In the genomic region with DNA sequence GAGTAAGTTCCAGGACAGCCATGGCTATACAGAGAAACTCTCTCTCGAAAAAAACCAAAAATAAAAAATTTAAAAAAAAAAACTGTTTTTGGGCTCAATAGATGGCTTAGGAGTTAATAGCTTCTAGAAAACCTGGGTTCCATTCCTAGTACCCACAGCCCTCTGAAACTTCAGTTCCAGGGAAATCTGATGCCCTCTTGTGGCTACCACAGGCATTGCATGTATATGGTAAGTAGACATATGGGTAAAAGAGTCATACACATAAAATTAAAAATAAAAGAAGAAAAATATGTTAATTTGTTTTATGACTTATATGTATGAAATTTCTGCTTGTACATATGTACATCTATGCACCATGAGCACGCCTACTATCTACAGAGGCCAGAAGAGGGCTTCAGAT, we compare ENCODE assay signal across 10 mouse cellular contexts. TPM values are rescaled to one million over a fixed set of nuclear protein-coding genes. Genes with fewer than 3 reads are reported as not detected.
DNase-seq lines count a peak whose midpoint lies in the region; ATAC-seq and TF ChIP-seq lines count a peak whose summit lies in the region.
"Had no signal": no experiment of that assay in that cellular context is flagged by ENCODE, and none has a peak within 500 bp of the region (broad histone marks: within the 10 kb centered on the region; RNA-seq: fewer than 3 reads in every experiment).

No protein-coding gene starts in this region.

- no peaks in the 10 kb centered on the region for H3K79me2 ChIP-seq in MEL (ENCODE audit: control insufficient read depth, insufficient read depth, low read length, poor library complexity)

- H3K4me1 ChIP-seq in kidney, embryonic 16.5 days (ENCODE audit: insufficient read depth, low read length), result no peaks in the 10 kb centered on the region
- H3K4me1 ChIP-seq in MEL (ENCODE audit: control insufficient read depth in 1 of 2, insufficient read depth in 2 of 2, low read length in 2 of 2), result no peaks in the 10 kb centered on the region
- no peaks in the 10 kb centered on the region for H3K4me1 ChIP-seq in liver, postnatal 0 days (ENCODE audit: insufficient read depth)
- 0 out of 2 replicates have a peak, but pooled peaks cover 4% of the 10 kb centered on the region for H3K4me1 ChIP-seq in forebrain, embryonic 10.5 days

- H3K9me3 ChIP-seq in kidney, embryonic 16.5 days (ENCODE audit: low read length), result peaks cover 4% of the 10 kb centered on the region; the same call in 1 of the 2 replicates
- H3K9me3 ChIP-seq in MEL (replicated peaks; ENCODE audit: insufficient read depth, low read length), result no peaks in the 10 kb centered on the region
- H3K9me3 ChIP-seq in liver, postnatal 0 days (ENCODE audit: low read length), result peaks cover 4% of the 10 kb centered on the region; the same call in 1 of the 2 replicates
- peaks cover 4% of the 10 kb centered on the region for H3K9me3 ChIP-seq in forebrain, embryonic 10.5 days
- H3K9me3 ChIP-seq: lung, embryonic 15.5 days had no signal

- H3K27me3 ChIP-seq in kidney, embryonic 16.5 days (ENCODE audit: insufficient read depth, low read length), result no peaks in the 10 kb centered on the region
- H3K27me3 ChIP-seq in MEL (ENCODE audit: control insufficient read depth in 1 of 2, insufficient read depth in 2 of 2, low read length in 2 of 2), result no peaks in the 10 kb centered on the region; a peak in 1 of 4 replicates
- H3K27me3 ChIP-seq in liver, postnatal 0 days (ENCODE audit: insufficient read depth, low read length), result no peaks in the 10 kb centered on the region
- H3K27me3 ChIP-seq in forebrain, embryonic 10.5 days (ENCODE audit: poor library complexity, severe bottlenecking), result no peaks in the 10 kb centered on the region
- H3K27me3 ChIP-seq: lung, embryonic 15.5 days had no signal

- TF ChIP-seq CTCF in MEL (IDR thresholded peaks at IDR 0.05 in 2 of 3, conservative IDR thresholded peaks at IDR 0.05 in 1 of 3; ENCODE audit: control insufficient read depth in 1 of 3, insufficient read depth in 1 of 3, low read depth in 2 of 3, low read length in 3 of 3, poor library complexity in 1 of 3, severe bottlenecking in 1 of 3), result peak; percentile 45 to 78 (median 75)
- TF ChIP-seq CTCF in liver, postnatal 0 days (IDR thresholded peaks at IDR 0.05; ENCODE audit: low read depth), result peak; percentile 66

- H3K27ac ChIP-seq in kidney, embryonic 16.5 days (ENCODE audit: low read length), result no peak overlapping the region
- H3K27ac ChIP-seq in MEL (ENCODE audit: control insufficient read depth, low read depth, low read length), result no peak overlapping the region
- H3K27ac ChIP-seq in liver, postnatal 0 days (ENCODE audit: low read depth), result no peak overlapping the region
- no peak overlapping the region for H3K27ac ChIP-seq in forebrain, embryonic 10.5 days
- H3K27ac ChIP-seq: lung, embryonic 15.5 days had no signal

- no peaks in the 10 kb centered on the region for H3K36me3 ChIP-seq in kidney, embryonic 16.5 days (ENCODE audit: insufficient read depth, low read length)
- H3K36me3 ChIP-seq in MEL (ENCODE audit: control insufficient read depth in 1 of 2, insufficient read depth in 2 of 2, low read length in 2 of 2), result no peaks in the 10 kb centered on the region
- no peaks in the 10 kb centered on the region for H3K36me3 ChIP-seq in liver, postnatal 0 days (replicated peaks; ENCODE audit: insufficient read depth, low read length)
- H3K36me3 ChIP-seq in forebrain, embryonic 10.5 days (replicated peaks), result no peaks in the 10 kb centered on the region
- H3K36me3 ChIP-seq: lung, embryonic 15.5 days had no signal

- H3K4me3 ChIP-seq in kidney, embryonic 16.5 days (ENCODE audit: low read length), result no peak overlapping the region
- H3K4me3 ChIP-seq in MEL (ENCODE audit: control insufficient read depth in 1 of 2, insufficient read depth in 1 of 2, low read depth in 2 of 2, low read length in 2 of 2), result no peak overlapping the region
- H3K4me3 ChIP-seq in liver, postnatal 0 days (ENCODE audit: low read depth, low read length), result no peak overlapping the region
- H3K4me3 ChIP-seq in forebrain, embryonic 10.5 days, result no peak overlapping the region
- H3K4me3 ChIP-seq: lung, embryonic 15.5 days had no signal

- ATAC-seq in kidney, embryonic 16.5 days (ENCODE audit: low FRiP score, low TSS enrichment), result no peak
- ATAC-seq in liver, postnatal 0 days, result no peak

- H3K9ac ChIP-seq in kidney, embryonic 16.5 days (replicated peaks; ENCODE audit: low read length), result no peak overlapping the region
- no peak overlapping the region for H3K9ac ChIP-seq in MEL (ENCODE audit: control insufficient read depth, low read depth, low read length, poor library complexity, severe bottlenecking)
- no peak overlapping the region for H3K9ac ChIP-seq in liver, postnatal 0 days (replicated peaks)
- H3K9ac ChIP-seq: lung, embryonic 15.5 days had no signal

- TF ChIP-seq RAD21 in MEL (IDR thresholded peaks at IDR 0.05; ENCODE audit: low read depth, low read length), result peak; percentile 59

- no peak overlapping the region for H3K4me2 ChIP-seq in kidney, embryonic 16.5 days (replicated peaks; ENCODE audit: low read depth, low read length)
- no peak overlapping the region for H3K4me2 ChIP-seq in liver, postnatal 0 days (ENCODE audit: low read depth, low read length)
- H3K4me2 ChIP-seq: lung, embryonic 15.5 days had no signal

- TF ChIP-seq POLR2A in MEL (IDR thresholded peaks at IDR 0.05; ENCODE audit: control insufficient read depth in 1 of 2, insufficient read depth in 1 of 2, low read depth in 1 of 2, low read length in 2 of 2, poor library complexity in 1 of 2), result no peak

- WGBS in kidney, embryonic 16.5 days, result 94% methylated on average over 2 of the region's 2 CpGs
- 82% methylated on average over 2 of the region's 2 CpGs for WGBS in liver, postnatal 0 days (ENCODE audit: insufficient replicate concordance)
- WGBS in forebrain, embryonic 10.5 days, result 93% methylated on average over 2 of the region's 2 CpGs

- DNase-seq in kidney, adult 18-20 months, result peak; percentile 18
- DNase-seq in A20 (ENCODE audit: low read depth, low spot score), result peak; percentile 35
- DNase-seq in MEL (ENCODE audit: low read depth, low spot score), result peak; percentile 64
- DNase-seq in liver, postnatal 0 days, result no peak
- no peak for DNase-seq in forebrain, embryonic 10.5 days (ENCODE audit: extremely low spot score, low spot score)
- no peak for DNase-seq in embryo, embryonic 9.5 days (ENCODE audit: extremely low spot score)
- no peak for DNase-seq in MN1 (ENCODE audit: low spot score)

- TF ChIP-seq EP300 in MEL (IDR thresholded peaks at IDR 0.05; ENCODE audit: low read depth in 1 of 2, low read length in 2 of 2), result no peak
- TF ChIP-seq EP300 in liver, postnatal 0 days (IDR thresholded peaks at IDR 0.05; ENCODE audit: low read depth), result no peak

TF ChIP-seq in MEL, 35 proteins besides CTCF, POLR2A, EP300 and RAD21:
- TF ChIP-seq ZC3H11A (IDR thresholded peaks at IDR 0.05; ENCODE audit: low read depth, low read length) (peak; percentile 46), NRF1 (IDR thresholded peaks at IDR 0.05; ENCODE audit: insufficient read depth, low read depth, low read length, poor library complexity, severe bottlenecking) (no peak), SMC3 (IDR thresholded peaks at IDR 0.05; ENCODE audit: low read depth, low read length) (peak; percentile 78)

RNA-seq across cellular contexts. Expression of a gene that starts 42.1 kb away (rescaled TPM):
- 24.2 and 24.3 TPM in 2 replicates for polyA plus RNA-seq in kidney, embryonic 16.5 days (2015; fragmentation: Nextera tagmentation; extraction: Ambion mirVana)
- total RNA-seq in MEL (2012; rRNA removed), result 23.9 and 27.1 TPM in 2 replicates
- 10 to 100 TPM in 1 of 2 experiments, not detected in 1; 25.6 TPM for polyA plus RNA-seq in MEL (2012; ENCODE audit: insufficient read depth in 1 of 2, insufficient read length in 2 of 2, low read depth in 1 of 2, low replicate concordance in 2 of 2, missing spikeins in 1 of 2)
- polyA plus RNA-seq in liver, postnatal 0 days (2015; fragmentation: Nextera tagmentation; extraction: Ambion mirVana), result 5.2 and 5.5 TPM in 2 replicates
- polyA plus RNA-seq in forebrain, embryonic 10.5 days (2016; fragmentation: Nextera tagmentation; extraction: Ambion mirVana), result 79.9 and 85.4 TPM in 2 replicates

RNA-seq across cellular contexts. Expression of a gene that starts 47.9 kb away (rescaled TPM):
- 0.36 and 0.50 TPM in 2 replicates for polyA plus RNA-seq in kidney, embryonic 16.5 days (2015; fragmentation: Nextera tagmentation; extraction: Ambion mirVana)
- total RNA-seq in MEL (2012; rRNA removed), result 0.88 and 1.8 TPM in 2 replicates
- polyA plus RNA-seq in MEL (2012; ENCODE audit: insufficient read depth in 1 of 2, insufficient read length in 2 of 2, low read depth in 1 of 2, low replicate concordance in 2 of 2, missing spikeins in 1 of 2), result under 1 TPM in 1 of 2 experiments, not detected in 1; 0.17 TPM
- not detected in 2 replicates for polyA plus RNA-seq in liver, postnatal 0 days (2015; fragmentation: Nextera tagmentation; extraction: Ambion mirVana)
- polyA plus RNA-seq in forebrain, embryonic 10.5 days (2016; fragmentation: Nextera tagmentation; extraction: Ambion mirVana), result 0.57 and 1.0 TPM in 2 replicates
- total RNA-seq: heart, adult 8-10 months had no signal

Comparison
In these comparisons a context has a peak if more than half of its experiments do, and no peak if none do; other contexts are left out.
1. DNase-seq: peak in kidney, adult 18-20 months (single experiment), A20 (single experiment) and MEL (single experiment); none in liver, postnatal 0 days (single experiment), forebrain, embryonic 10.5 days (single experiment), embryo, embryonic 9.5 days (single experiment) and MN1 (single experiment).